Mouse (Mus musculus): ENCODE measurements around the gene Nrf1. TPM values are rescaled to one million over a fixed set of nuclear protein-coding genes. Genes with fewer than 3 reads are reported as not detected.

Gene Nrf1
- polyA plus RNA-seq, 1 experiment from 2014 or later = 17.3 TPM

DNA sequence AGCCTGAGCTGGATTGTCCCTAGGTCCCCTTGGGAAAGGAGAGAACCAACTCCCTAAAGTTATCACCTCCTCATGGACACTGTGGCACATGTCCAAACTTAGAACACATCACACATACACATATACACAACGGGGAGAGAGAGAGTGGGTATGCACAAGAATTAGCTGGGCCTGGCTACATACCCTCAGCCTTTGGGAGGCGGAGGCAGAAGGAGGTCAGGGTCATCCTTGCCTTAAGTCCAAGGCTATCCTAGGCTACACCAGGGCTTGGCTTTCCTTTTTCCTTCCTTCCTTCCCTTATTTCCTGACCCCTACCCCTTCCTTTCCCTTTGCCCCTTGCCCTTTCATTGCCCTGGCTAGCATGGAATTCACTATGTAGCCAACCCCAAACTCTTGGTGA is 14.8 kb downstream of the Nrf1 start:
- DNase-seq = no peak
- no peaks in the 10 kb centered on the region for H3K9me3 ChIP-seq (ENCODE audit: low read length)
- no peak overlapping the region for H3K9ac ChIP-seq (replicated peaks)
- ATAC-seq = no peak
- H3K4me1 ChIP-seq (ENCODE audit: insufficient read depth) = no peaks in the 10 kb centered on the region
- TF ChIP-seq CTCF (IDR thresholded peaks at IDR 0.05; ENCODE audit: low read depth) = no peak
- no peak for TF ChIP-seq EP300 (IDR thresholded peaks at IDR 0.05; ENCODE audit: low read depth)
- no peaks in the 10 kb centered on the region for H3K27me3 ChIP-seq (ENCODE audit: insufficient read depth, low read length)
- no peak overlapping the region for H3K4me3 ChIP-seq (ENCODE audit: low read depth, low read length)
- H3K36me3 ChIP-seq (replicated peaks; ENCODE audit: insufficient read depth, low read length) = peaks cover 4% of the 10 kb centered on the region; the same call in 1 of the 2 replicates
- H3K4me2 ChIP-seq (ENCODE audit: low read depth, low read length) = no peak overlapping the region
- H3K27ac ChIP-seq (ENCODE audit: low read depth) = no peak overlapping the region
- 84% methylated on average over 2 of the region's 2 CpGs for WGBS (ENCODE audit: insufficient replicate concordance)

DNA sequence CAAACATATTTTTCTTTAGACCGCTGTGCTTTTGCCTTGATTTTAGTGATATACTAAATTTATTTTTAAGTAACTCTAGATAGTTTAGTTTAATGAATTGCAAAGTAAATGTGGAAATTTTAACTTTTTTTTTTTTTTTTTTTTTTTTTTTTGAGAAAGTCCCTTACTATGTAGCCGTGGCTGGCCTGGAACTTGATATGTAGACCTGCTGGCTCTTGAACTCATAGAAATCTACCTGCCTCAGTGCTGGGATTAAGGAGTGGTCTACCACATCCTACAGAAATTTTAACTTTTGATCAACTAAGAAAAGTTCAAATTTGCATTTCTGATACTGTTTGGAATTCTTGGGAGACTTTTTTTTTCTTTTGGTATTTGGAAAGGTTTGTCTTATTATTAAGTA is 17.6 kb downstream of the Nrf1 start:
- Histone ChIP-seq H3K9ac (replicated peaks) (no peak overlapping the region), H3K27ac (ENCODE audit: low read depth) (no peak overlapping the region), H3K36me3 (replicated peaks; ENCODE audit: insufficient read depth, low read length) (peaks cover 4% of the 10 kb centered on the region; the same call in 1 of the 2 replicates), H3K4me2 (ENCODE audit: low read depth, low read length) (no peak overlapping the region), H3K4me3 (ENCODE audit: low read depth, low read length) (no peak overlapping the region), H3K27me3 (ENCODE audit: insufficient read depth, low read length) (no peaks in the 10 kb centered on the region), H3K9me3 (ENCODE audit: low read length) (no peaks in the 10 kb centered on the region), H3K4me1 (ENCODE audit: insufficient read depth) (no peaks in the 10 kb centered on the region)
- no peak for DNase-seq
- no peak for TF ChIP-seq EP300 (IDR thresholded peaks at IDR 0.05; ENCODE audit: low read depth)
- TF ChIP-seq CTCF (IDR thresholded peaks at IDR 0.05; ENCODE audit: low read depth) = no peak
- WGBS (ENCODE audit: insufficient replicate concordance) = 88% methylated on average over 2 of the region's 2 CpGs
- ATAC-seq = no peak

DNA sequence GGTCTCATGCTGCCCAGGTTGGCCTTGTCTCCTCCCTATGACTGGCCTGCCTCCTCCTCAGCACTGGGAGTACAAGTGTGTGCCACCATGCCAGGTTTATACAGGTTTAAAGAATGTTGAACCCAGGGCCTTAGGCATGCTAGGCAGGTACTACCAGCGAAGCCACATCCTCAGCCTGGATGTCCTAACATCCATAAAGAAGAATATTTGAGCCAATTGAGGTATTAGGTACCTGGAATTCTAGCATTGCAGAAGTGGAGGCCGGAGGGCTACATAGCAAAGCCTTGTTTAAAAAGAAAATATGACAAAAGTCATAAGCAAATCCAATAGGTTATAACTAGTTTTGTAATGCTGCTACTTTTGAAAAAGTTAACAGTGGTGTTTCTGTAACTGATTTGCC is 19.0 kb downstream of the Nrf1 start:
- 90% methylated on average over 2 of the region's 2 CpGs for WGBS (ENCODE audit: insufficient replicate concordance)
- Histone ChIP-seq H3K4me1 (ENCODE audit: insufficient read depth) (no peaks in the 10 kb centered on the region), H3K9ac (replicated peaks) (no peak overlapping the region), H3K36me3 (replicated peaks; ENCODE audit: insufficient read depth, low read length) (peaks cover 4% of the 10 kb centered on the region; the same call in 1 of the 2 replicates), H3K27ac (ENCODE audit: low read depth) (no peak overlapping the region), H3K4me2 (ENCODE audit: low read depth, low read length) (no peak overlapping the region), H3K27me3 (ENCODE audit: insufficient read depth, low read length) (no peaks in the 10 kb centered on the region), H3K4me3 (ENCODE audit: low read depth, low read length) (no peak overlapping the region), H3K9me3 (ENCODE audit: low read length) (no peaks in the 10 kb centered on the region)
- ATAC-seq (no peak), DNase-seq (no peak)
- TF ChIP-seq EP300 (IDR thresholded peaks at IDR 0.05; ENCODE audit: low read depth) (no peak), CTCF (IDR thresholded peaks at IDR 0.05; ENCODE audit: low read depth) (no peak)

DNA sequence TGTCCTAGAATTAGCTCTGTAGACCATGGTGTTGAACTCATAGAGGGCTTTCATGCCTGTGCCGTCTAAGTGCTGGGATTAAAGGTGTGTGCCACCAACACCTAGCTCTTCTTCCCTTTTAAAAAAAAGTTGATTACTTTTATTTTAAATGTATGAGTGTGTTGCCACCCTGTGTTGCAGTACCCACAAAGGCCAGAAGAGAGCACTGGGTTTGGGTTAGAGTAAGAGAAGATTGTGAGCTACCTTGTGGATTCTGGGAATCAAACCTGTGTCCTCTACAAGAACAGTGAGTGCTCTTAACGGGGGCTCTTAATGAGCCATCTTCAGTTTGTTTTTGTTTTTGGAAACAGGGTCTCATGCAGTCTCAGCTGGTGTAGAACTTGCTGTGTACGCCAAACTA is 24.7 kb downstream of the Nrf1 start:
- no peaks in the 10 kb centered on the region for H3K9me3 ChIP-seq (ENCODE audit: low read length)
- no peak overlapping the region for H3K4me2 ChIP-seq (ENCODE audit: low read depth, low read length)
- 0 out of 2 replicates have a peak, but pooled peaks cover 2% of the 10 kb centered on the region for H3K36me3 ChIP-seq (replicated peaks; ENCODE audit: insufficient read depth, low read length)
- no peak for ATAC-seq
- TF ChIP-seq EP300 (IDR thresholded peaks at IDR 0.05; ENCODE audit: low read depth) = no peak
- peak; percentile 54 for TF ChIP-seq CTCF (IDR thresholded peaks at IDR 0.05; ENCODE audit: low read depth)
- no peak overlapping the region for H3K9ac ChIP-seq (replicated peaks)
- H3K4me1 ChIP-seq (ENCODE audit: insufficient read depth) = 0 out of 2 replicates have a peak, but pooled peaks cover 5% of the 10 kb centered on the region
- WGBS (ENCODE audit: insufficient replicate concordance) = 89% methylated on average over 3 of the region's 3 CpGs
- no peak for DNase-seq
- H3K27me3 ChIP-seq (ENCODE audit: insufficient read depth, low read length) = no peaks in the 10 kb centered on the region
- H3K27ac ChIP-seq (ENCODE audit: low read depth) = no peak overlapping the region
- no peak overlapping the region for H3K4me3 ChIP-seq (ENCODE audit: low read depth, low read length)

DNA sequence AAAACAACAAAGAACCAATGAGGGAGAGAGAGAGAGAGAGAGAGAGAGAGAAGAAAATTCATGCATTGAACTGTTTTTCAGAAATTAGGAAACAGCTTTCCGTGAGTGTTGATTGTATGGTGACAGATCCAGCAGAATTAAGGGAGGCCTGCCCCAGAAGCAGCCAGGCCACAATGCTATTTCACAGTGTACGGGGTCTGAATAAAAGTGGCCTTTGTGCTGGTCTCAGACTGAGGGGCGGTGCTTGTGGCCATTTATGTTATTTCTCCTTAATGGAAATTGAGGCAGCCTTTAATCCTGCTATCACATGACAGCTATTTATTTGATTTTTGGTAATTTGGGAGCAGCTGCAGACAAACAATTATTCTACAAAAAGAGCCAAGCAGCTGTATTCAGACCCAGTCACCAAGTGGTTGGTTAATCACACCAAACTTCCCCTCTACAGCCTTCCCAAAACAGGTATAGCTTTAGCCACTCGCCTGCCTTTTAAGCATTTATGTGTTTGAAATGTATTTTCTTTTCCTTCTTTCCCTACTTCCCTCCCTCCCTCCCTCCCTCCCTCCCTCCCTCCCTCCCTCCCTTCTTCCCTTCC is 31.2 kb downstream of the Nrf1 start:
- H3K9ac ChIP-seq (replicated peaks) = no peak overlapping the region
- H3K36me3 ChIP-seq (replicated peaks; ENCODE audit: insufficient read depth, low read length) = 0 out of 2 replicates have a peak, but pooled peaks cover 2% of the 10 kb centered on the region
- ATAC-seq = no peak
- H3K27ac ChIP-seq (ENCODE audit: low read depth) = no peak overlapping the region
- no peaks in the 10 kb centered on the region for H3K27me3 ChIP-seq (ENCODE audit: insufficient read depth, low read length)
- 0 out of 2 replicates have a peak, but pooled peaks cover 5% of the 10 kb centered on the region for H3K4me1 ChIP-seq (ENCODE audit: insufficient read depth)
- H3K4me2 ChIP-seq (ENCODE audit: low read depth, low read length) = no peak overlapping the region
- no peak for DNase-seq
- TF ChIP-seq CTCF (IDR thresholded peaks at IDR 0.05; ENCODE audit: low read depth) (no peak), EP300 (IDR thresholded peaks at IDR 0.05; ENCODE audit: low read depth) (no peak)
- WGBS (ENCODE audit: insufficient replicate concordance) = 83% methylated on average over 4 of the region's 4 CpGs
- no peaks in the 10 kb centered on the region for H3K9me3 ChIP-seq (ENCODE audit: low read length)
- H3K4me3 ChIP-seq (ENCODE audit: low read depth, low read length) = no peak overlapping the region

DNA sequence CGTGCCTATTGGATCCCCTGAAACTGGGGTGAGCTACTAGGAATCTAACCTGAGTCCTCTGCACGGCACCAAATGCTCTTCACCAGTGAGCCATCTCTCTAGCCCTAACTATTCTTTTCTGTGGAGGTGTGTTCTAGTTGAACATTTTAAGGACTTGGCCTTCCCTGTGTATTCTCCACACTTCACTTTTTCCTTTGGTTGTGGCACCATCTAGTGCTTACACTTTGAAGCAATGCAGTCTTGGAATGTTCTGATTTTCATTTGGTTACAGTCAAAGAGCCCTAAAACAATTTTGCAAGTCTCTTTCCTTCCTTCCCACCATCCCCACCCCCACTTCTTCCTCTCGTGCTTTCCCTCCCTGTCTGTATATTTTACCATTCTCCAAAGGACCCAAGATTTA is 33.6 kb downstream of the Nrf1 start:
- no peaks in the 10 kb centered on the region for H3K27me3 ChIP-seq (ENCODE audit: insufficient read depth, low read length)
- no peaks in the 10 kb centered on the region for H3K9me3 ChIP-seq (ENCODE audit: low read length)
- H3K4me1 ChIP-seq (ENCODE audit: insufficient read depth) = no peaks in the 10 kb centered on the region
- TF ChIP-seq CTCF (IDR thresholded peaks at IDR 0.05; ENCODE audit: low read depth) (peak; percentile 53), EP300 (IDR thresholded peaks at IDR 0.05; ENCODE audit: low read depth) (no peak)
- DNase-seq (no peak), ATAC-seq (no peak)
- H3K4me3 ChIP-seq (ENCODE audit: low read depth, low read length) = no peak overlapping the region
- 76% methylated on average over 3 of the region's 3 CpGs for WGBS (ENCODE audit: insufficient replicate concordance)
- H3K36me3 ChIP-seq (replicated peaks; ENCODE audit: insufficient read depth, low read length) = no peaks in the 10 kb centered on the region
- H3K4me2 ChIP-seq (ENCODE audit: low read depth, low read length) = no peak overlapping the region
- H3K27ac ChIP-seq (ENCODE audit: low read depth) = no peak overlapping the region
- H3K9ac ChIP-seq (replicated peaks) = no peak overlapping the region
